Mouse (Mus musculus) left cerebral cortex, adult 2 months (tissue): ENCODE data around the gene Lrfn4. TPM values are rescaled to one million over a fixed set of nuclear protein-coding genes. Genes with fewer than 3 reads are reported as not detected.

Experiments
- DNase-seq, 2 experiments: peaks; one replicate each; pipeline ENCODE4 v3.0.0; 2021 to 2022; ENCODE audit warnings: low spot score in 2 of 2, mixed read lengths in 1 of 2; ENCODE audit errors: extremely low spot score in 1 of 2
- H3K27ac ChIP-seq: fragments of 200-600 bp; 2 replicates; pipeline ENCODE4 v1.8.1; 2022
- H3K4me3 ChIP-seq: fragments of 200-600 bp; 2 replicates; pipeline ENCODE4 v1.8.1; 2022
- CTCF ChIP-seq: fragments of 200-600 bp; IDR thresholded peaks from 2 replicates; pipeline ENCODE4 v1.8.1; 2022; ENCODE audit warnings: antibody characterized with exemption, mild to moderate bottlenecking, moderate library complexity
- intact Hi-C: fragments of 180-260 bp; cut with DNase I; formaldehyde crosslinking; loops from one replicate; pipeline ENCODE4 v1.15.1; 2025
- total RNA-seq, 2 experiments: library from RNA; stranded (reverse); gene quantifications; 2 replicates each; pipeline ENCODE4 v1.2.3; 2021

Gene Lrfn4
- total RNA-seq, 2 experiments from 2014 or later, result 41.2 to 44.9 TPM

DNA sequence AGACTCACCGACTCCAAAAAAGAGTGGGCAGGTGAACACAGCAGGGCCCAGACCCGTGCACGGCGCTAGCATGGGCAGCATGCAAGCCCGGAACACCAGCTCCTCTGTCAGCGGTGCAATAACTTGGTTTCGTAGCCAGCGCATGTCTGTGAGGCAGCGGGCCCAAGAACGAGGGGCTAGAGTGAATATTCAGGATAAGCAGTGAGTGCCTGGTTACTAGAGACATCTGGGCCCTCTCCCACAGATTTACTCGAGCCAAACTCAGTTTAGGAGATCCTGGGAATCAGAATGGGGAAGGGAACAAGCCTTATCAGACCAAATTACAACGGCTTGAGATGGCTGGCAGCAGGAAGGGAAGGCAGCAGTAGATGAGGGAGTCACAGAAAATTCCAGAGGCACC is 8.5 kb upstream of the Lrfn4 start:
- H3K4me3 ChIP-seq, result peak overlapping the region; percentile 84
- H3K27ac ChIP-seq, result no peak overlapping the region
- intact Hi-C loops, result loop anchor here (2.0 kb wide), 1 partner anchor 127 kb away; no protein-coding TSS in a partner anchor
- no peak for TF ChIP-seq CTCF
- DNase-seq, result no peak

GRCm38 (mm10) chr19:4623419-4623818 is 8.0 kb upstream of the Lrfn4 start:
- no peak for DNase-seq
- intact Hi-C loops, result no loop called here
- TF ChIP-seq CTCF, result no peak
- no peak overlapping the region; the same call in 1 of the 2 replicates for H3K4me3 ChIP-seq
- no peak overlapping the region for H3K27ac ChIP-seq

DNA sequence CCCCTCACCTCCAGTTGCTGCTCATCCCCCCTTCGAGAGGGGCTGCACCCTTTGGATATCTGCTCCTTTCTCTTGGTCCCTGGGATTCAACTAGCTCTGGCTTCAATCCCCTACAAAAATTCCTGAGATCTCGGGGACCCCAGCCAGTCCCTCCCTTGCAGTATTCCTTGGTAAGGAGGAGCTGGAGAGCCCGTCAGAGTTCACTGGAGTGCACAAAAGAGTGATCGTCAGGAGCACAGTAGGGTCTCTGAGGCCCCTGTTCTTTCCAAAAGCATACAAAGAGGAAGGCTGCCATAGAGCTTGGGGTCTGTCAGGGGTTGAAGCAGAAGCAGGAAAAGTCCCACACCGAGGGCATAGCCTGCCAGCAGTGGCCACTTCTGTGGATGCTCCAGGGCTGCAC is 7.3 kb upstream of the Lrfn4 start:
- H3K4me3 ChIP-seq, result no peak overlapping the region
- no peak overlapping the region for H3K27ac ChIP-seq
- TF ChIP-seq CTCF, result no peak
- no peak for DNase-seq
- intact Hi-C loops, result no loop called here

DNA sequence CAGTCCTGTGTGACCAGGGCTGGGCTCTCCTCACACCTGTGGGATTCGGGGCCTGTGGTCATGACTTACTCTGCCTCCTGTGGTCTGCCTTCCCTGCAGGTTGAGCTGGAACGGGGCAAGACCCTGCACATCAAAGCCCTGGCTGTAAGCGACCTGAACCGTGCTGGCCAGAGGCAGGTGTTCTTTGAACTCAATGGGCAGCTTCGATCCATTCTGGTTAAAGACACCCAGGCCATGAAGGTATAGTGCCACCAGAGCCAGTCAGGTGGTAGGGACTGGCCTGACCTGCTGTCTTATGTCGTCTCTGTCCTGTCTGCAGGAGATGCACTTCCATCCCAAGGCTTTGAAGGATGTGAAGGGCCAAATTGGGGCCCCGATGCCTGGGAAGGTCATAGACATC is 5.3 kb upstream of the Lrfn4 start:
- H3K27ac ChIP-seq, result no peak overlapping the region
- TF ChIP-seq CTCF, result no peak
- intact Hi-C loops, result no loop called here
- H3K4me3 ChIP-seq, result no peak overlapping the region
- DNase-seq, result no peak

DNA sequence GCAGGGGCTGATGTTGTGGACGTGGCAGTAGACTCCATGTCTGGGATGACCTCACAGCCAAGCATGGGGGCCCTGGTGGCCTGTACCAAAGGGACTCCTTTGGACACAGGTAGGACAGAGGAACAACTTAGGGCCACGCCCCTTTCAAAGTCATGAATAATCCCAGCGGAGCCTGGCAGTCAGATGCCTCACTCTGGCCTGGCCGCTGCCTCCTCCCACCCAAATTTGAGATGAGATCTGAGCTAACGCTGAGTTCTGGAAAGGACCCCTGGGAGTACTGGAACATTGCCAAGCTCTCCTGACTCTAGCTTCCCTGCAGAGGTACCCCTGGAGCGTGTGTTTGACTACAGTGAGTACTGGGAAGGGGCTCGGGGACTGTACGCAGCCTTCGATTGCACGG is 4.0 kb upstream of the Lrfn4 start:
- no peak for TF ChIP-seq CTCF
- no peak for DNase-seq
- intact Hi-C loops, result no loop called here
- H3K27ac ChIP-seq, result no peak overlapping the region
- H3K4me3 ChIP-seq, result no peak overlapping the region

- intact Hi-C loops, result no loop called here
- no peak overlapping the region for H3K27ac ChIP-seq
- TF ChIP-seq CTCF, result peak; percentile 46
- peak in 1 of 2 experiments; percentile 16 for DNase-seq
- no peak overlapping the region for H3K4me3 ChIP-seq
Observed at GRCm38 (mm10) chr19:4618183-4618582, 2.7 kb upstream of the Lrfn4 start.

DNA sequence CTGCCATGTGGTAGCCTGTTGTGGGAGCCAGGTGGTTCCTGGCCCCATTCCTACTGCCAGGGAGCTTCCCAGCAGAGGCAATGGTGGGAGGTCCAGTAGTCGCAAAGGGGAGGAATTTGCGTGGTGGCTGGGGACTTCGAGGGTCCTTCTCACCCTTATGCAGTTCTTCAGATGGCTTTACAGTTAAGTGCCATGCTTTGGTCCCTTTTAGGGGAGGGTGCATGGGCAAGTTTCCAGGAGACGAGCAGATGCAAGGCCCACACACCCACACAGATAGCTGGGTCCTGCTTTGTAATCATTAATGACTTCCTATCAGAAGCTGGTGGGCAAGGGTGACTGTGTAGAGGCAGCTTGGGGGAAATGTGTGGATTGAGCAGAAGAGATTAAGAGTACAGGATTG is 1.1 kb upstream of the Lrfn4 start:
- no peak for TF ChIP-seq CTCF
- Histone ChIP-seq H3K27ac (no peak overlapping the region), H3K4me3 (no peak overlapping the region)
- intact Hi-C loops, result no loop called here
- DNase-seq, result no peak

DNA sequence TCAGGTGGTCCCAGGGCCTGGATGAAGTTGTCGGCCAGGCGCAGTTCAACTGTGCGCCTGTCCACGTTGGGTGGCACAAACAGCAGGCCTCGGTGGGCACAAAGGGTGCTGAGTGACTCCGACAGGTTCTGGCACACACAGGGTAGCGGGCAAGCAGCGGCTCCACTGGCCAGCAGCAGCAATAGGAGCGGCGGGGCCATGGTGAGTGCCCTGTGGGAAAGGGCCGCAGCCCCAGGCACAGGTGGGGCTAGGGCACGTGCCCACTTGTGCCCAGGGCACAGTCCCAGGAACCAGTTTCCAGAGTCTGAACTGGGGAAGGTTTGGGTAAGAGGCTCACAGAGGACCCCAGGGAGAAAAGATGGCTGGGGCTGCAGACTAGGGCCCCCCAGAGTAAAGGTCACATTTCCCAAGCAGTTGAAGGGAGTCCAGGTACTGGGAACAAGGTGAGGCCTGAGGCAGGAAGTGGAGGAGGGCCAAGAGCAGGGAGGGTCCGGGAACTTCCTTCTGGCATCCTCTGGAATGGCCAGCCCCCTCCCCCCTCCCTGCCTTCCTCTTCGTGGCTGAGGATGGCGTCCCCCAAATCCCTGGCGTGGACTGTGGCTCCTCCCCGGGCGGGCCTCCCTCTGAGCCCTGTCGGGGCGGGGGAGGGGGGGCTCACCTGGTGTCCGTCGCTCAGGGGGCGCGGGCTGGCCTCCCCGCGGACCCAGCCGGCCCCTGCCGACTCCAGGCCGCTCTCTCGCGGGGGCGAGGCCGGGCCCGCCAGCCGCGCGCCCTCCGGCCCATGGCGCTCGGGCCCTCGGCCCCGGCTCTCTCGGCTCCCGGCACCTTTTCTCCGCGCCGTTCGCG is 939 bp downstream of the Lrfn4 start:
- H3K27ac ChIP-seq, result peak overlapping the region; percentile 96
- no peak for DNase-seq
- intact Hi-C loops, result loop anchor here (2.0 kb wide), 1 partner anchor 104 kb away; the partner anchor contains the start of gene Pcx
- no peak for TF ChIP-seq CTCF
- peak overlapping the region; percentile 93 for H3K4me3 ChIP-seq

DNA sequence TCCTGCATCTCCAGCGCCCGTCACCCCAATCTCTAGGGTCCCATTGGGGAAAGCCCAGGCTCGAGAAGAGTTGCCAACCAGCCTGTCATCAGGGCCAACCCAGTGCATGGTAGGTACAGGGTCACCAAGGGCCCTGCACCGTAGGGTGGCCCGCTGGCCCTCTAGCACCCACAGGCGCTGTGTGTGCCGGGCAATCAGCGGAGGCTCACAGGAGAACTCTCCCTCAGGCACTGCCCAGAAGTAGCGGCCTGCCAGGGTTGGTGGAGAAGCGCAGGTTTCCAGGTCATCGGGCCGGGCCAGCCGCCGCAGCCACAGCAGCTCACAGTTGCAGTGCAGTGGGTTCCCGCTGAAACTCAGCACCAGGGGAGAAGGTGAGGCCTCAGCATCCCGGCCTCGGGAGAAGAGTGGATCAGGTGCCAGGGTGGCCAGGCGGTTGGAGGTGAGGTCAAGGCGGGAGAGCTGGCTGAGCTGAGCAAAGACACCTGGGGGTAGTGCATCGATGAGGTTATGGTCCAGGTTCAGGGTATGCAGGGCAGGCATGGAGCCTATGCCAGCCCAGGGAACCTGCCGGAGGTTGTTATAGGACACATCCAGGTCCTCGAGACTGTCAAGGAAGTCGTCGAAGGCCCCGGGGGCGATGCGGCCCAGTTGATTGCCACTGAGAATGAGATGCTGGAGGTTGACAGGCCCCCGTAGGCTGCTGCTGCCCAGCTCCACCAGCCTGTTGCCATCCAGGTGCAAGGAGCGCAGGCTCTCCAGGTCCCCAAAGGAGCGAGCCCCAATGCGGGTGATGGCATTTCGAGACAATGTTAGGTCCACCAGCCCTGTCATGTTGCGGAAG is 1.8 kb downstream of the Lrfn4 start:
- H3K4me3 ChIP-seq, result peak overlapping the region; percentile 93
- TF ChIP-seq CTCF, result no peak
- intact Hi-C loops, result loop anchor here (2.0 kb wide), 1 partner anchor 103 kb away; the partner anchor contains the start of gene Pcx
- DNase-seq, result peak in 1 of 2 experiments; percentile 23
- H3K27ac ChIP-seq, result no peak overlapping the region

GRCm38 (mm10) chr19:4612181-4612961 is 3.1 kb downstream of the Lrfn4 start:
- no peak for TF ChIP-seq CTCF
- DNase-seq, result peak in 1 of 2 experiments; percentile 21
- no peak overlapping the region for H3K27ac ChIP-seq
- intact Hi-C loops, result no loop called here
- H3K4me3 ChIP-seq, result no peak overlapping the region

GRCm38 (mm10) chr19:4610109-4610508 is 5.4 kb downstream of the Lrfn4 start:
- no peak for TF ChIP-seq CTCF
- intact Hi-C loops, result loop anchor here (2.0 kb wide), 1 partner anchor 113 kb away; no protein-coding TSS in a partner anchor
- Histone ChIP-seq H3K4me3 (no peak overlapping the region), H3K27ac (peak overlapping the region; percentile 28; the same call in 1 of the 2 replicates)
- DNase-seq, result no peak
